Mouse (Mus musculus) lung, adult 2 months (tissue): Measurements from ENCODE around the gene Ubqln3.

ENCODE experiments used
- CTCF ChIP-seq: fragments of 200-500 bp; IDR thresholded peaks from 2 replicates; pipeline ENCODE4 v1.5.1; 2011; ENCODE audit warnings: mild to moderate bottlenecking, low read length, control low read depth; ENCODE audit not compliant: insufficient read depth
- POLR2A ChIP-seq: fragments of 200-500 bp; IDR thresholded peaks from 2 replicates; pipeline ENCODE4 v1.6.1; 2011; ENCODE audit warnings: low read depth, mild to moderate bottlenecking, control low read depth, low read length, borderline replicate concordance; ENCODE audit errors: extremely low read depth

DNA sequence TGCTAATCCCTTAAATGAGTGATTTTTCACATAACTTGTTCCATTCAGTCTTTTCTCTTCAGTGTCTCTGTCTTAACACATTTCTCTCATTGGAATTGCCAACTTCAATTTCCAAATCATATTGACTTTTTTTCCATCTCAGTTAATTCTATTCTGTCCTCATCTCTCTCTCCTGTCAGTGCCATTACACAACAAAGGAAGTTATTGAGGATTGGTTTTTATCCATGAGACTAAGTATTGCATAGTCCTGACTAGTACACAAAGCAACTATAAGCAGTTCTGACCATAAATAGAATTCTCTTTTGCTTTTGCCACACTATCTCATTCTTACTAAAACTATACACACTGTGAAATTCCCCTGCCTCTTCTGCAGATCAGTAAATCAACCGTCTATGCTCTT, 36.0 kb upstream of the Ubqln3 start:
- TF ChIP-seq CTCF (no peak), POLR2A (no peak)
